ENCODE assay signal across 9 mouse cellular contexts in genomic region chr13:6633524-6633923, GRCm38 (mm10). TPM values are rescaled to one million over a fixed set of nuclear protein-coding genes. Genes with fewer than 3 reads are reported as not detected.
DNase-seq lines count a peak whose midpoint lies in the region; ATAC-seq and TF ChIP-seq lines count a peak whose summit lies in the region.
"Had no signal": no experiment of that assay in that cellular context is flagged by ENCODE, and none has a peak within 500 bp of the region (broad histone marks: within the 10 kb centered on the region; RNA-seq: fewer than 3 reads in every experiment).

No protein-coding gene starts in this region.

- peak overlapping the region; percentile 61; the same call in 1 of the 2 replicates for H3K27ac ChIP-seq in kidney, adult 2 months (ENCODE audit: insufficient read depth, low read depth, low read length)
- H3K27ac ChIP-seq in kidney, embryonic 15.5 days: no peak overlapping the region
- no peak overlapping the region for H3K27ac ChIP-seq in hindbrain, embryonic 14.5 days
- H3K27ac ChIP-seq in forebrain, embryonic 10.5 days: no peak overlapping the region
- no peak overlapping the region for H3K27ac ChIP-seq in hindbrain, embryonic 13.5 days
- H3K27ac ChIP-seq: midbrain, embryonic 12.5 days had no signal

- no peaks in the 10 kb centered on the region for H3K36me3 ChIP-seq in kidney, adult 2 months (ENCODE audit: control insufficient read depth, insufficient read depth, low read length)
- H3K36me3 ChIP-seq in kidney, embryonic 15.5 days: no peaks in the 10 kb centered on the region
- H3K36me3 ChIP-seq in hindbrain, embryonic 14.5 days (replicated peaks; ENCODE audit: control insufficient read depth, insufficient read depth): 0 out of 2 replicates have a peak, but pooled peaks cover 6% of the 10 kb centered on the region
- no peaks in the 10 kb centered on the region for H3K36me3 ChIP-seq in forebrain, embryonic 10.5 days (replicated peaks)
- peaks cover 7% of the 10 kb centered on the region; the same call in 1 of the 2 replicates for H3K36me3 ChIP-seq in hindbrain, embryonic 13.5 days
- H3K36me3 ChIP-seq: midbrain, embryonic 12.5 days had no signal

- no peak overlapping the region for H3K4me2 ChIP-seq in kidney, embryonic 15.5 days
- H3K4me2 ChIP-seq in hindbrain, embryonic 14.5 days (replicated peaks): no peak overlapping the region
- no peak overlapping the region for H3K4me2 ChIP-seq in hindbrain, embryonic 13.5 days
- H3K4me2 ChIP-seq: midbrain, embryonic 12.5 days had no signal

- no peaks in the 10 kb centered on the region for H3K27me3 ChIP-seq in kidney, adult 2 months (replicated peaks; ENCODE audit: control insufficient read depth, insufficient read depth, low read length)
- no peaks in the 10 kb centered on the region for H3K27me3 ChIP-seq in kidney, embryonic 15.5 days
- no peaks in the 10 kb centered on the region for H3K27me3 ChIP-seq in hindbrain, embryonic 14.5 days (ENCODE audit: control insufficient read depth, insufficient read depth, low read length)
- no peaks in the 10 kb centered on the region for H3K27me3 ChIP-seq in forebrain, embryonic 10.5 days (ENCODE audit: poor library complexity, severe bottlenecking)
- H3K27me3 ChIP-seq in hindbrain, embryonic 13.5 days: no peaks in the 10 kb centered on the region
- H3K27me3 ChIP-seq: midbrain, embryonic 12.5 days had no signal

- WGBS in kidney, adult 2 months: 35% methylated on average over 7 of the region's 7 CpGs
- 50% methylated on average over 7 of the region's 7 CpGs for WGBS in kidney, embryonic 15.5 days
- WGBS in hindbrain, embryonic 14.5 days: 77% methylated on average over 7 of the region's 7 CpGs
- WGBS in forebrain, embryonic 10.5 days: 86% methylated on average over 7 of the region's 7 CpGs
- 82% methylated on average over 7 of the region's 7 CpGs for WGBS in hindbrain, embryonic 13.5 days

- no peak overlapping the region for H3K4me3 ChIP-seq in kidney, adult 2 months (ENCODE audit: insufficient read depth, low read depth, low read length)
- H3K4me3 ChIP-seq in kidney, embryonic 15.5 days (replicated peaks): no peak overlapping the region
- H3K4me3 ChIP-seq in hindbrain, embryonic 14.5 days (replicated peaks; ENCODE audit: low read length): no peak overlapping the region
- H3K4me3 ChIP-seq in forebrain, embryonic 10.5 days: no peak overlapping the region
- no peak overlapping the region for H3K4me3 ChIP-seq in hindbrain, embryonic 13.5 days
- H3K4me3 ChIP-seq: midbrain, embryonic 12.5 days had no signal

- peaks cover 24% of the 10 kb centered on the region for H3K4me1 ChIP-seq in kidney, adult 2 months (ENCODE audit: control insufficient read depth, insufficient read depth, low read length)
- H3K4me1 ChIP-seq in kidney, embryonic 15.5 days: peaks cover 36% of the 10 kb centered on the region
- H3K4me1 ChIP-seq in hindbrain, embryonic 14.5 days (replicated peaks; ENCODE audit: control insufficient read depth, insufficient read depth, low read length): no peaks in the 10 kb centered on the region; the same call in 1 of the 2 replicates
- H3K4me1 ChIP-seq in forebrain, embryonic 10.5 days: peaks cover 24% of the 10 kb centered on the region
- peaks cover 12% of the 10 kb centered on the region for H3K4me1 ChIP-seq in hindbrain, embryonic 13.5 days (replicated peaks)

- TF ChIP-seq CTCF in kidney, adult 2 months (conservative IDR thresholded peaks at IDR 0.05; ENCODE audit: insufficient read depth, insufficient read length, low read depth, low read length): no peak

- no peak for ATAC-seq in kidney, embryonic 15.5 days (replicated peaks; ENCODE audit: low FRiP score)
- ATAC-seq in megakaryocyte, adult 5-6 weeks (ENCODE audit: poor library complexity, severe bottlenecking): peak; percentile 41
- ATAC-seq in hindbrain, embryonic 14.5 days (ENCODE audit: low FRiP score): no peak
- ATAC-seq in hindbrain, embryonic 13.5 days (ENCODE audit: low FRiP score): no peak

- intact Hi-C loops in heart, postnatal 14 days (cut with DNase I): no loop called here

- DNase-seq in kidney, adult 2 months: peak; percentile 67
- peak; percentile 28 for DNase-seq in NIH3T3 (ENCODE audit: low read depth)
- DNase-seq in heart, postnatal 14 days: peak; percentile 43 to 58
- DNase-seq in hindbrain, embryonic 14.5 days (ENCODE audit: low spot score): no peak
- no peak for DNase-seq in forebrain, embryonic 10.5 days (ENCODE audit: extremely low spot score, low spot score)

- no peaks in the 10 kb centered on the region for H3K9me3 ChIP-seq in kidney, embryonic 15.5 days (replicated peaks)
- no peaks in the 10 kb centered on the region for H3K9me3 ChIP-seq in hindbrain, embryonic 14.5 days (ENCODE audit: control insufficient read depth, low read length)
- no peaks in the 10 kb centered on the region for H3K9me3 ChIP-seq in forebrain, embryonic 10.5 days
- no peaks in the 10 kb centered on the region for H3K9me3 ChIP-seq in hindbrain, embryonic 13.5 days
- H3K9me3 ChIP-seq: midbrain, embryonic 12.5 days had no signal

- TF ChIP-seq POLR2A in kidney, adult 2 months (IDR thresholded peaks at IDR 0.05; ENCODE audit: low read depth, low read length): no peak

- H3K9ac ChIP-seq in kidney, embryonic 15.5 days: no peak overlapping the region
- no peak overlapping the region for H3K9ac ChIP-seq in hindbrain, embryonic 14.5 days
- no peak overlapping the region for H3K9ac ChIP-seq in hindbrain, embryonic 13.5 days
- H3K9ac ChIP-seq: midbrain, embryonic 12.5 days had no signal

RNA-seq across cellular contexts. Expression of gene Pfkp, which starts 15.1 kb away (rescaled TPM):
- polyA plus RNA-seq in kidney, adult 2 months (2012; rRNA removed): 69.4 and 74.6 TPM in 2 replicates
- polyA plus RNA-seq in kidney, embryonic 15.5 days (2015; fragmentation: Nextera tagmentation; extraction: Ambion mirVana): 25.6 and 28.3 TPM in 2 replicates
- total RNA-seq in heart, postnatal 14 days (2021): 10 to 100 TPM; 72.9 to 74.6 TPM
- 51.1 and 66.3 TPM in 2 replicates for total RNA-seq in megakaryocyte, adult 5-6 weeks (2015)
- 90.5 and 94.6 TPM in 2 replicates for total RNA-seq in megakaryocyte, adult 5-6 weeks (2017)
- polyA plus RNA-seq in hindbrain, embryonic 14.5 days (2014; fragmentation: Nextera tagmentation; extraction: Ambion mirVana): 348 and 378 TPM in 2 replicates
- polyA plus RNA-seq in forebrain, embryonic 10.5 days (2016; fragmentation: Nextera tagmentation; extraction: Ambion mirVana): 11.0 and 12.5 TPM in 2 replicates
- 213 and 231 TPM in 2 replicates for polyA plus RNA-seq in hindbrain, embryonic 13.5 days (2015; fragmentation: Nextera tagmentation; extraction: Ambion mirVana)

Comparison
In these comparisons a context has a peak if more than half of its experiments do, and no peak if none do; other contexts are left out.
1. DNase-seq: peak in kidney, adult 2 months (single experiment), NIH3T3 (single experiment) and heart, postnatal 14 days (2 of 2); none in hindbrain, embryonic 14.5 days (single experiment) and forebrain, embryonic 10.5 days (single experiment).